Mouse (Mus musculus) adrenal gland, adult (tissue): Measurements from ENCODE around the gene 4930590J08Rik.
A peak's percentile ranks its signal among the peaks of the same experiment; 100 is the strongest.
"Not testable (repeated sequence)": the region's sequence is repeated elsewhere in the genome, so short reads cannot be mapped to it uniquely, and the experiment has no call there.

Experiments
- DNase-seq, 2 experiments: peaks; one replicate each; pipeline ENCODE4 v3.0.0; 2022 to 2023; ENCODE audit warnings: low spot score in 1 of 2; ENCODE audit not compliant: inconsistent age in 2 of 2

The 4930590J08Rik gene

GRCm38 (mm10) chr6:91902509-91902908 is at the start of gene 4930590J08Rik:
Gene 4930590J08Rik (plus strand): TSS chr6:91902809.
- not testable (repeated sequence) for DNase-seq

GRCm38 (mm10) chr6:91858339-91858738 is 44.3 kb upstream of the 4930590J08Rik start:
- no peak for DNase-seq

GRCm38 (mm10) chr6:91862848-91863247 is 39.8 kb upstream of the 4930590J08Rik start:
- peak in 1 of 2 experiments; percentile 42 for DNase-seq

- no peak for DNase-seq
Measured at GRCm38 (mm10) chr6:91864595-91864994, 38.0 kb upstream of the 4930590J08Rik start.

- DNase-seq = peak in 1 of 2 experiments; percentile 53
Measured at GRCm38 (mm10) chr6:91865601-91866000, 37.0 kb upstream of the 4930590J08Rik start.

DNA sequence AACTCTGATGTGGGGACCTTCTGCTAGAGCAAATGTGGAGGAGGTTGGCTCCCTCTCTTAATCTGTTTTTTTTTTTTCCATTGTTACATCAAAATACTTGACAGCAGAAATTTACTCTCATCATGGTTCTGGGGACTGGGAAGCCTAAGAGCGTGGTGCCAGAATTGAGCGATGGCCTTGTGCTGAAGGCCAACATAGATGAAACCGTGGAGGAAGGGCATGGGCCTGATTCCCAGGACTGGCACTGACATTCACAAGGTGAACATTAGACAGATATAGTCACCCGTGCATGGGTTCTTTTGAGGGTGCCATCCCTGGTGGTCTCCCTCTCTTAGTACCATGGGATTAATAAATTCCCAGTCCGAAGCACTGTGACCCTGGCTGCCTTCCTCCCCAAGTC is 34.5 kb upstream of the 4930590J08Rik start:
- peak; percentile 78 to 88 for DNase-seq

GRCm38 (mm10) chr6:91872781-91873180 is 29.8 kb upstream of the 4930590J08Rik start:
- peak; percentile 69 to 87 for DNase-seq

DNA sequence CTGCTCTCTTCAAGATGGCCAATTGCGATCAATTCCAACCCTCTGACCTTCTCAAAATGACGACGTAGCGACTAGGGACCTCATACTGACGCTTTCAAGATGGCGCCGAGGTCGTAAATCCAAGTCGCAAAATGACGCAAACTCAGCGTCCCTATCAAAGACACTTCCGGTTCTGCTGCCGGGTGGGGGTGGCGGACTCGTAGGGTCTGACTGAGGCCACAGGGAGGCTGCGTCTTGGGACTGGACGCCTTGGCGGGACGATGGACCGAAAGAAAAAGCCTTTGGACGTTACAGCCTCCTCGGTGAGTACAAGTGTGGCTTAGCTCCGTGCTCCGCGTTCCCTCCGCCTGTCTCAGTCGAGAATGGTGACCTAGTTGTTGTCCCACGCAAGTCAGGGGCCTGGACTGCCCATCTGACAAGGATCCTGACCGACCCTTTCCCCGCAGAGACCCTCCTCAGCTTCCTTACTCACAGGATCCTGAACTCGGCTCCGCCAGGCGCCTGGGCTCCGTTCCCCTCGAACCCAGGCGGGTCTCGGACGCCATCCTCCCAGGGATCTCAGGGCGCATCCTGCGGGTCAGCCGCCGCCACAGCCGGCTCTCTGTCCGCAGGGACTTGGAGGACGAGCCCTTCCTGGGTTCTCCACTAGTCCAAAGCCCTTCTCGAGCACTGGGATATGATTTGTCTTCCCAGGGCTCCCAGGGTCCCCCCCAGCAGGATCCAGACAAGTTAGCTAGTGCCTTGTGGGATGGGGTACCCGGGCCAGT is 24.5 kb upstream of the 4930590J08Rik start, which contains the start of gene Ccdc174:
Gene Ccdc174, plus strand, starts transcription at position 169 of the 767 bp plus-strand sequence.
- peak; percentile 93 to 98 for DNase-seq

DNA sequence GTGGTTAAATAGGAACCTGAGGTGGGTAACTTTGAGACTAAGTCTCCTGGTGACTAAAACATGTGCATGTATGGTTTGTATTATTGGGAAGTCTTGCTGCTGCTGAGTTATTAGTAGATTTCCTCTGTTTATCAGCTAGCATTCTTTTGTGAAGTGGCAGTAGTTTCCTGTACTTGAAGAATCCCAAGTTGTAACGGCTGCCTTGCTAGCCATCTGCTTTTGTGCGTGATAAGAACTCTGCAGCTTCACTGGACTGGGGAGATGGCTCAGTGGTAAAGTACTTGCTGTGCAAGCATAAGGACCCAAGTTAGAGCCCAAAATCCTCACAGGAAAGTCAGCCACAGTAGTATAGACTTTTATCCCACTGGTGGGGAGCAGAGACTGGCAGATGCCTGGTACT is 18.8 kb upstream of the 4930590J08Rik start:
- no peak for DNase-seq

- DNase-seq = no peak
Measured at GRCm38 (mm10) chr6:91889255-91889906, 13.2 kb upstream of the 4930590J08Rik start.

GRCm38 (mm10) chr6:91890615-91891014 is 12.0 kb upstream of the 4930590J08Rik start:
- DNase-seq = peak in 1 of 2 experiments; percentile 55

DNA sequence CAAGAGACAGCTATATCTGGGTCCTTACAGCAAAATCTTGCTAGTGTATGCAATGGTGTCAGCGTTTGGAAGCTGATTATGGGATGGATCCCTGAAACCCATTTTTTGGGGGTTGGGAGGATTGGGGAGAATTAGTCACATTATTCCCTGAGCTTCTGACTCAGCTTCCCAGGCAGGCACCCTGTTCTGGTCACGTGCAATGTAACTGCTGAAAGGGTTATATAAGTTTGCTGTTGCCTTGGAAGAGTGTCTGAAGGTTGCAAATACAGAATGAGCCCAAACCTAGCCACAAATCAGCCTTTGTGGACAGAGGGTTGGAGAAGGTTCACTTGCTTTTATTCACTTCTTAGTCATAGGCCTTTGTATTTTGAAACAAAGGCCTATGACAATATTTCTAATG is 10.8 kb upstream of the 4930590J08Rik start:
- DNase-seq = peak; percentile 74 to 90

DNA sequence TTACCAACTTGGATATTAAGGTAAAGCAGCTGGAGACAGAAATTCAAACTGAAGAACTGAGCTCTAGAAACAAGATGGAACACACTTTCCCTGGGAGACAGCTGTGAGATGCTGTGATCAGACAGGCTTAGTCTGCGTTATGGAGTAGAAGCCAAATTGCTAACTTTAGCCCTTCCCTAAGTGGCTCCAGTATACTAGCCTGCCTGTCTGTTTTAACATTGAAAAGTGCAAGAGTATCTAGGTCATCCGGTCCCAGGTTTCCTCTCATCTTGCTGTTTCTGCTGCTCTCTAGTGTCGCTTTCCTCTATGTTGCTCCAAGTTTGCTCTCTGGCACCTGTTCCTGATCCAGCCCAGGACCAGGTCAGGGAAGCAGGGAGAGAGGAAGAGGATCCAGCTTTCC is 5.8 kb upstream of the 4930590J08Rik start:
- DNase-seq = no peak

DNA sequence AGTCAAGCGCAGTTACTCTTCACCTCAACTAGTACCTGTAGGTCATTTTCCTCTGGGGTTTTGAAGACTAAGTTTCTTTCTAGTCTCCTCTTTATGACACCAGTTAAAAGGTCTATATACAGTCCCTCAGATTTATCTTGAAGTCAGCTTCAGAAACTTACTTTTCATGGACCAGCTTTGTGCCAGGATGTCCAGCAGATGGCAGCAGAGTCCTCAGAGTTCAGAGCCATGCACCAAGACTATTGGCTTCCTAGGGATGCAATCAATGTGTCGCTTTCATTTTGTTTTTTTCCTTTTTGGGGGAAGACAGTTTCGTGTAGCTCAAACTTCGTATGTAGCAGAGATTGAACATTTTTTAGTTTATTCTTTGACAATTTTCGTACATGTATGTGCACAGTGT is 1.1 kb upstream of the 4930590J08Rik start:
- DNase-seq = peak; percentile 71 to 90

DNA sequence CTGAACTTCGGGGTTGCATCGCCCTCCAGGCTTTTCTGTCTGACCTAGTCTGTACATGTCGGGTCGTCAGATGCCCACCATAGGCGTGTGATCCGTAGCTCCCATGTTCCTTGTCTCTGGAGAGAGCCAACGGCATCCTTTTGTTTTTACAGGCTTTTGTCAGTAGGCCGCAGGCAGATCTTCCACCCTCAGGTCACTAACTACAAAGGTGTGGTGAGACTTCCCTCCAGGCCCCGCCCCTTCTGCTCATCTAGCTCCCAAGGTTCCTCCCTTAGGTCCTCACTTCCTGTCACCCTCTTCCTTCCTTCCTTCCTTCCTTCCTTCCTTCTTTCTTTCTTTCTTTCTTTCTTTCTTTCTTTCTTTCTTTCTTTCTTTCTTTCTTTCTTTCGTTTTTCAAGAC is 11.4 kb downstream of the 4930590J08Rik start:
- DNase-seq = no peak

DNA sequence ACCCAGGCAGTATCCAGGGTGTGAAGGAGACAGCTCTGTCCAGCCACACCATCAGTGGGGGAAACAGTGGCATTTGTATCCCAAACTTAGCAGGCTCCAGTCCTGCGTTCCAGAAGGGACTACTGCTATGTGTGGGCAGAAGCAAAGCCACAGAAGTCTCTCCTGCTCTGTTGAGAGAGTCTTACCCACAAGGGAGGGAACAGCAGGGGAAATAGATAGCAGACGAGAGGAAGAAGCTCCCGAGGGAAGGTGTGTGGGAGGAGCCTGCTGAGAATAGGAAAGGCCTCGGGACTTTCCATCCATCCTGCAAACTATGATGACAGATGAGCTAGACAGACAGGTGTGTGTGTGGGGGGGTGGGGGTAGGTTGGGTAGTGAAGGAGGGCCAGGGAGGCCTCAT is 14.7 kb downstream of the 4930590J08Rik start:
- no peak for DNase-seq

DNA sequence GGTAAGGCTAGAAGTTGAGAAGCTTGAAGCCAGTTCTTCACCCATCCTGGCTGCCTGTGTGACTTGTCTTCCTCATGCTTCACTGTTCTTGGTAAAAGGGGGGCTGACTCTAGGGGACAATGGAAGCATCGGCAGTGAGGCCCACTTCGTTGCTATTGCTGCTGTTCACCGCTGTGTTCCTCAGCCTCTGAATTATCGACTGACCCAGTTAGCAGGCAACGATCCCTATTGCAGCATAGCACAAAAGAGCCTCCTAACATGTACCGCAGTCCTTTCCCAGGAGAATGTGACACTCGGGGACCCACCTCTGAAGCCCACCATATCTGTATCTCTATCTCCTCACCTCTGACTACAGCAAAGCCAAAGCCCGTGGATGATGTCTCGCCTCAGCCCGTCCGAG is 15.1 kb downstream of the 4930590J08Rik start:
- no peak for DNase-seq

- peak; percentile 60 to 86 for DNase-seq
Measured at GRCm38 (mm10) chr6:91931231-91931630, 28.6 kb downstream of the 4930590J08Rik start.

DNA sequence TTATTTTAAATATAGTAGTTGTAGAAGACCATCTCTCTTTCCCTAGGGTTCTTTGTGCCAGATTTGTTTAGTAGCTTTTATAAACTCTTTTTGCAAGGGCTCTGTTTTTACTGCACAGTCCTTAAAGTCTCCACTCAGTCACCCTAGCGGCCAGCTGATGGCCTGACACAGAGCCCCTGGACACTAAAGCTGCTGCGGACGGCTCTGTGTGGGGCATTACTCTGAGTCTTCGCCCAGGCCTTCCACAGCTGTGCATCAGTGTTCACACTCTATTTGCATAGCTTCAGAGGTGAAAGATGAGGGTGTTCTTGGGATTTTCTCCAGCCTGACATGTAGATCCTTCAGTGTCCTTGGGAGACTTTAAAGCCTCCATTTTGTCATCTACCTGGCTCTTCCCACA is 35.9 kb downstream of the 4930590J08Rik start:
- DNase-seq = no peak

DNA sequence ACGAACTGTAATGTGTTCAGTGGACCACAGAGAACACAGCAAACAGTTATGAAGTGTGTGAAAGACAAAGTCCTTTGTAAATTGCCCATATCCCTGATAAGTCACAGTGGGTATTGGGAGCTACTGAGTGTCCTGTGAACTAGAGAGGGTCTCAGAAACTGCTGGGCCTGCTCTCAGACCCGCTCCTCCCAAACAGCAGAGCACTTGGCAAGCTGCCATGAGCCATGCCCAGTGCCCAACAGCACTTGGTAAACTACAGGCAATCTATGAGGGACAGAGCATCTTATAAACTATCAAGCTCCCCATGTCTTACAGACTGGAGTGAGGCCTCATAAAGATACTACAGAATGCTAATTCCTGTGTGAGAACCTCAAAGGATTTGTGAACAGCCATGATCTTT is 45.8 kb downstream of the 4930590J08Rik start:
- DNase-seq = no peak

GRCm38 (mm10) chr6:91958015-91958414 is 55.4 kb downstream of the 4930590J08Rik start:
- DNase-seq = not testable (repeated sequence)
